Mouse (Mus musculus): ENCODE results near the gene Pitpna. TPM values are rescaled to one million over a fixed set of nuclear protein-coding genes. Genes with fewer than 3 reads are reported as not detected.
"Not testable (repeated sequence)": the region's sequence is repeated elsewhere in the genome, so short reads cannot be mapped to it uniquely, and the experiment has no call there.

Gene Pitpna
- polyA plus RNA-seq, 1 experiment from 2014 or later = 90.2 TPM

DNA sequence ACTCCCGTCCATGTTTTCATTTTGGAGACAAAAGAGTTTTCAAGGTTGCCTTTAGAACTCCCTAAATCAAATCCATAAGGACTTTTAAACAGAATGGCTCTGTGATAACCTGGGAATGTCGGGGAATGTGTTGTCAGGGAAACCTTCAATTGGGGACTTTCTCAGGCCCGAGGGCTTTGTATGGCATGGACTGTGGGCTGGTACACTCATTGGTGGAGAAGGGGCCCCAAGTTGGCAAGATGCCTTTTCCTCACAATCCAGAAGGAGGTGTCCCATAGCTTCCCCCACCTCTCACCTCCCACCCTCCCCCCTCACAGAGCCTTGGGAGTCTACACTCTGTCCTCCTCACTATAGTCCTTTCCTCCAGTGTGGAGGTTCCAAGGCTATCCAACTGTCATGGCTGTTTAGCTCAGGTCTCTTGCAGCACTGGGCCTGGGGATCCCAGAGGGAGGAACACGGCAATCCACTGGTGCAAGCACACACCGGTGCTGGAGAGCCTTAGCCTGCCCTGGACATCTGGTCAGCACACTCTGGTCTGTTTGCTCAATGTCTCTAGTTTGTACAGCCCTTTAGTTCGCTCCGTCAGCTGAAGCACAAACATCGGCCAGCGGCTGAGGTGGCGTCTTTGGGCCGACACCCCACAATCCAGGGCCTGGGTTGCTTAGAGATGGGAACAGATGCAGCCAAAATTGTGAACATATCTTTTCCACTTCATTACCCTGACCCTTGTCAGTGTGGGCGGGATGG, 37.5 kb upstream of the Pitpna start:
- Histone ChIP-seq H3K27me3 (replicated peaks; ENCODE audit: control insufficient read depth, insufficient read depth, low read length) (no peaks in the 10 kb centered on the region), H3K4me3 (replicated peaks; ENCODE audit: low read length) (no peak overlapping the region), H3K4me1 (replicated peaks; ENCODE audit: control insufficient read depth, insufficient read depth, low read length) (peaks cover 19% of the 10 kb centered on the region), H3K4me2 (ENCODE audit: low read length) (no peak overlapping the region), H3K36me3 (ENCODE audit: control insufficient read depth, insufficient read depth) (no peaks in the 10 kb centered on the region; the same call in 1 of the 2 replicates), H3K9ac (replicated peaks; ENCODE audit: low read depth, low read length) (no peak overlapping the region), H3K9me3 (ENCODE audit: control insufficient read depth, low read length) (no peaks in the 10 kb centered on the region), H3K27ac (ENCODE audit: low read length) (no peak overlapping the region)
- no peak for ATAC-seq
- 44% methylated on average over 12 of the region's 12 CpGs for WGBS

DNA sequence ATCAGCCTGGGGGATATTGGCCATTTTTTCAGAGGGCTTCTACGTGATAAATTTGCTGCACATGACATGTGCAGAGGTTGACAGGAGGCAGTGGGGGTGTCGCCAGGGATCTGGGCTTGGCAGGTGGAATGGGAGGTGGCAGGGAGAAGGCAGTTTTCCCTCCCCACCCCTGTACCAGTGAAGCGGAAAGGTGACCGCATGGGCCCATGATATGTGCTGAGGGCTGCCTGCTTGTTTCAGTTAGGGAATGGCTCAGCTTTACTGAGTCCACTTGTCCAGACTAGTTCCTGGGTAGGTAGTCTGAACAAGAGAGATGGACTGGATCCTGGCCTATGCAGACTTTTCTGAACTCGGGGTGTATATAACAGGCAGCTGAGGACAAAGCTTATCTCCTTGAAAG, 36.6 kb upstream of the Pitpna start:
- no peak for ATAC-seq

DNA sequence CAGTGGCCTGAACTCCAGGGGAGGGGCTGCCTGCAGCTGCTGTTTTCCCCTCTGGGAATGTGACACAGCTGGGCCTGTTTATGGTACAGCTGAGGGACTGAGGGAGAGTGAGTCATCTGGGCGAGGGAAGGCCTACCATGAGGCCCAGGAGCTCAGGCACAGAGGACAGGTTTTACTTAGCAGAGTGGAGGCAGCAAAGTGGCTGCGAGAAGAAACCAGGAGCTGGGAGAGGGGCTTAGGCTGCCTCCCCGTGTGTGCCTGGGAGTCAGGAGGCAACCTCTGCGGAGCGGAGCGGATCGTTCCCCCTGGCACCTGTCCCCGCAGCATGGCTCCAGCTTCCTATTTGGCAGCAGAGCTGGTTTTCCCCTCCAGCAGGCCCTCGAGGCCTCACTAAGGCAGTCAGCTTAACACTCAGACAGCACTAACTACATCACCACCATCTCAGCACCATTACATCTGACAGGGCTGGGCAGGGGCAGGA, 35.9 kb upstream of the Pitpna start:
- no peak for ATAC-seq
- 54% methylated on average over 9 of the region's 9 CpGs for WGBS
- H3K9ac ChIP-seq (replicated peaks; ENCODE audit: low read depth, low read length) = peak overlapping the region; percentile 32; the same call in 1 of the 2 replicates
- no peaks in the 10 kb centered on the region for H3K27me3 ChIP-seq (replicated peaks; ENCODE audit: control insufficient read depth, insufficient read depth, low read length)
- H3K4me3 ChIP-seq (replicated peaks; ENCODE audit: low read length) = no peak overlapping the region
- H3K9me3 ChIP-seq (ENCODE audit: control insufficient read depth, low read length) = no peaks in the 10 kb centered on the region
- H3K4me2 ChIP-seq (ENCODE audit: low read length) = no peak overlapping the region
- no peak overlapping the region for H3K27ac ChIP-seq (ENCODE audit: low read length)
- peaks cover 19% of the 10 kb centered on the region for H3K4me1 ChIP-seq (replicated peaks; ENCODE audit: control insufficient read depth, insufficient read depth, low read length)
- H3K36me3 ChIP-seq (ENCODE audit: control insufficient read depth, insufficient read depth) = no peaks in the 10 kb centered on the region

More for the DNA sequence above, 36.6 kb upstream of the Pitpna start:
- peaks cover 19% of the 10 kb centered on the region for H3K4me1 ChIP-seq (replicated peaks; ENCODE audit: control insufficient read depth, insufficient read depth, low read length)
- no peaks in the 10 kb centered on the region for H3K9me3 ChIP-seq (ENCODE audit: control insufficient read depth, low read length)
- H3K27ac ChIP-seq (ENCODE audit: low read length) = no peak overlapping the region
- H3K9ac ChIP-seq (replicated peaks; ENCODE audit: low read depth, low read length) = 0 out of 2 replicates have a peak overlapping the region, but pooled peaks have one; percentile 20
- WGBS = 88% methylated on average over 5 of the region's 5 CpGs
- no peaks in the 10 kb centered on the region for H3K27me3 ChIP-seq (replicated peaks; ENCODE audit: control insufficient read depth, insufficient read depth, low read length)
- H3K4me2 ChIP-seq (ENCODE audit: low read length) = no peak overlapping the region
- H3K36me3 ChIP-seq (ENCODE audit: control insufficient read depth, insufficient read depth) = no peaks in the 10 kb centered on the region
- H3K4me3 ChIP-seq (replicated peaks; ENCODE audit: low read length) = no peak overlapping the region

DNA sequence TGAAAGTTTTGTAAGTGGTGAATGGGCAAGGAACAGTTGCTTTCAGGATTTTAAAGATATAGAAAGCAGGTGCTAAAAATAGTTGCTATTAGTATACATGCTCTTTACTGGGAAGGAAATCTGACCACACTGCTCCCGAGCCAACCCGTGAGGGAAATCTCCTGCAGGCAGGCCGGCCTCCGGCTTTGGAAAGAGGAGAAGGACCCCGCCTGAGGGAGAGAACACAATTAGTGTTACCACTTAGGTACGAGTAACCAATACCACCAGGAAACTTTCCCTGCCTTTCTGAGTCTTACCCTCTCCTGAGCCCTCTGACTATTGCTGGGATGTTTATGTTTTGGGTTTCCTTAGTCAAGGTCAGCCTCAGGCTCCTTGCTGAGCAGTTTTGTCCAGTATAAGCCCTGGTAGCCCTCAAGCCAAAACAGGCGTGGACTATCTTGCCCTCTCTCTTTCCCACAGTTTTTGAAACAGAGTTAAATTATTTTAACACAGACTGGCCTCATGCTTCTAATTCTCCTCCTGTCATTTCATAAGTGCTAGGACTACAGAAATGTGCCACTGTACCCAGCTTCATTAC, 34.9 kb upstream of the Pitpna start:
- H3K27me3 ChIP-seq (replicated peaks; ENCODE audit: control insufficient read depth, insufficient read depth, low read length) = no peaks in the 10 kb centered on the region
- peaks cover 19% of the 10 kb centered on the region for H3K4me1 ChIP-seq (replicated peaks; ENCODE audit: control insufficient read depth, insufficient read depth, low read length)
- no peak overlapping the region for H3K9ac ChIP-seq (replicated peaks; ENCODE audit: low read depth, low read length)
- H3K4me3 ChIP-seq (replicated peaks; ENCODE audit: low read length) = no peak overlapping the region
- no peaks in the 10 kb centered on the region for H3K9me3 ChIP-seq (ENCODE audit: control insufficient read depth, low read length)
- no peaks in the 10 kb centered on the region for H3K36me3 ChIP-seq (ENCODE audit: control insufficient read depth, insufficient read depth)
- WGBS = 50% methylated on average over 7 of the region's 7 CpGs
- no peak for ATAC-seq
- H3K27ac ChIP-seq (ENCODE audit: low read length) = no peak overlapping the region
- H3K4me2 ChIP-seq (ENCODE audit: low read length) = no peak overlapping the region

DNA sequence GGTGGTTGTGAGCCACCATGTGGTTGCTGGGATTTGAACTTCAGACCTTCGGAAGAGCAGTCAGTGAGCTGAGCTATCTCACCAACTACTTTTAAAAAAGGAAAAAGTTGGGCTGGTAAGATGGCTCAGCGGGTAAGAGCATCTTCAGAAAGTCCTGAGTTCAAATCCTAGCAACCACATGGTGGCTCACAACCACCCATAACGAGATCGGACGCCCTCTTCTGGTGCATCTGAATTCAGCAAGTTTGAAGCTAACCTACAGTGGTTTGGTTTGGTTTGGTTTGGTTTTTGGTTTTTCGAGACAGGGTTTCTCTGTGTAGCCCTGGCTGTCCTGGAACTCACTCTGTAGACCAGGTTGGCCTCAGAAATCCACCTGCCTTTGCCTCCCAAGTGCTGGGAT, 31.9 kb upstream of the Pitpna start:
- not testable (repeated sequence) for H3K27me3 ChIP-seq (replicated peaks; ENCODE audit: control insufficient read depth, insufficient read depth, low read length); H3K36me3 ChIP-seq (ENCODE audit: control insufficient read depth, insufficient read depth); H3K4me2 ChIP-seq (ENCODE audit: low read length); H3K9me3 ChIP-seq (ENCODE audit: control insufficient read depth, low read length); H3K27ac ChIP-seq (ENCODE audit: low read length); H3K4me3 ChIP-seq (replicated peaks; ENCODE audit: low read length); H3K9ac ChIP-seq (replicated peaks; ENCODE audit: low read depth, low read length); H3K4me1 ChIP-seq (replicated peaks; ENCODE audit: control insufficient read depth, insufficient read depth, low read length); ATAC-seq
- WGBS = 89% methylated on average over 6 of the region's 6 CpGs

DNA sequence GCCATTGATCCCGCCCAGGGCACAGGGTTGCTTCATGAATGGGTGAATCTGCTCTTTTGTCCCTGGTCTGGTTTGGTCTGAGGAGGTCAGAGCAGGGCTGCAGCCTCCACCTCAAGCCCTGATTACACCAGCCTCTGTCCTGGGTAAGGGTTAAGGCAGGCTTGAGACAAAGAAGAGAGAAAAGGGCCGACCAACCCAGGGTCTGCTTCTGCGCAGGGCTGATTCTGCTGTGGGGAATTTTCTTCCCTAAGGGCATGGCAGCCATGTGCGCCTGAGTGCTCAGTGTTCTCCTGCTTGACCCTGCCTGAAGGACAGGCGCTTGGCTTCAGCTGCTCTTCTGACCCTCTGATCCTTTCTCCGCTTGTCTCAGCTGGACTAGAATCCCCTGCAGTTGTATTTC, 30.8 kb upstream of the Pitpna start:
- 87% methylated on average over 6 of the region's 6 CpGs for WGBS
- ATAC-seq = no peak
- Histone ChIP-seq H3K4me2 (ENCODE audit: low read length) (no peak overlapping the region), H3K9ac (replicated peaks; ENCODE audit: low read depth, low read length) (no peak overlapping the region), H3K27ac (ENCODE audit: low read length) (no peak overlapping the region), H3K36me3 (ENCODE audit: control insufficient read depth, insufficient read depth) (no peaks in the 10 kb centered on the region), H3K4me3 (replicated peaks; ENCODE audit: low read length) (no peak overlapping the region), H3K4me1 (replicated peaks; ENCODE audit: control insufficient read depth, insufficient read depth, low read length) (peaks cover 2% of the 10 kb centered on the region), H3K27me3 (replicated peaks; ENCODE audit: control insufficient read depth, insufficient read depth, low read length) (no peaks in the 10 kb centered on the region), H3K9me3 (ENCODE audit: control insufficient read depth, low read length) (no peaks in the 10 kb centered on the region)

DNA sequence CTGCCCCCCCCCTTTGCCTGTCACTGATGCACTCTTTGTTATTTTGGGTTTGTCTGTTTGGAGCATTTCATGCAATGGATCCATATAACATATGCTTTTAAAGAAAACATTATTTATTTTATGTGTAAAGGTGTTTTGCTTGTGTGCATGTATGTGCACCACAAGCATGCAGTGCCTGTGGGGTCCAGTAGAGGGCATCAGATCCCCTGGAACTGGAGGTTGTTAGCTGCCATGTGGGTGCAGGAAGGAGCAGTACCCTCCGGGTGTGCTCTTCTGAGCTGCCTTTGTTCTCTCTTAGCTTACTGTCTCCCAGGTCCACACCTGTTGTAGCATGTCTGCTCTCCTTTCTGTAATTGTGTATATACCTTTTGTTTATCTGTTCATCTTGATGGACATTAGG, 29.8 kb upstream of the Pitpna start:
- no peaks in the 10 kb centered on the region for H3K9me3 ChIP-seq (ENCODE audit: control insufficient read depth, low read length)
- no peak overlapping the region for H3K27ac ChIP-seq (ENCODE audit: low read length)
- no peaks in the 10 kb centered on the region for H3K4me1 ChIP-seq (replicated peaks; ENCODE audit: control insufficient read depth, insufficient read depth, low read length)
- H3K9ac ChIP-seq (replicated peaks; ENCODE audit: low read depth, low read length) = no peak overlapping the region
- no peak for ATAC-seq
- no peak overlapping the region for H3K4me2 ChIP-seq (ENCODE audit: low read length)
- H3K27me3 ChIP-seq (replicated peaks; ENCODE audit: control insufficient read depth, insufficient read depth, low read length) = no peaks in the 10 kb centered on the region
- H3K4me3 ChIP-seq (replicated peaks; ENCODE audit: low read length) = no peak overlapping the region
- peaks cover 3% of the 10 kb centered on the region; the same call in 1 of the 2 replicates for H3K36me3 ChIP-seq (ENCODE audit: control insufficient read depth, insufficient read depth)
- WGBS = 100% methylated on average over 1 of the region's 1 CpGs

DNA sequence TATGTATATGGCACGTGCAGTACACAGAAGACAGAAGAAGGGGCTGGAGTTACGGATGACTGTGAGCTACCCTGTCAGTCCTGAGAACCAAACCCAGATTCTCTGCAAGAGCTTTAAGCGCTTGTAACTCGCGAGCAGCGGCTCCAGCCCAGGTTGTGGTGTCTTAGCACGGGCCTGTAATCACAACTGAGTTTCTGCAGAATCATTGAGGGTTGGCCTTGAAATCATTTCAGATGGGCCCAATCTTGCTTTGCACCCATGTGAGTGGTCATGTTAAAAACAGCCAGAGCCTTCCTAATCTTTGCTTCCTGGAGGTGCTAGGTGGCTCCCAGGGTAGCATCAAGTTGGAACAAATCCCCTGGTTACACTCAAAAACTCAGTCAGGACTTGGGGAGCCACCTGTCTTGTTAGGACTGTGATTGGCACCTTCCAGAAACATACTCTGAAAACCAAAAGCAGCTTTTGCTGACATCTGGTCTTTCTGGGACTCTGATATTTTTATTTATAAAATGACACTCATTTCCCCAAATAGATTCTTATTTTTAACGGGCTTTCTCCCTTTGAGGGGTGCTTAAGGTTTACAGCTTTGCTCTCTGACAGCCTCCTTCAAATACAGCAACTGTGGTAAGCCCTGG, 27.9 kb upstream of the Pitpna start:
- Histone ChIP-seq H3K4me2 (ENCODE audit: low read length) (no peak overlapping the region), H3K27me3 (replicated peaks; ENCODE audit: control insufficient read depth, insufficient read depth, low read length) (no peaks in the 10 kb centered on the region), H3K27ac (ENCODE audit: low read length) (no peak overlapping the region; the same call in 1 of the 2 replicates), H3K9me3 (ENCODE audit: control insufficient read depth, low read length) (no peaks in the 10 kb centered on the region), H3K36me3 (ENCODE audit: control insufficient read depth, insufficient read depth) (peaks cover 3% of the 10 kb centered on the region; the same call in 1 of the 2 replicates), H3K4me1 (replicated peaks; ENCODE audit: control insufficient read depth, insufficient read depth, low read length) (no peaks in the 10 kb centered on the region), H3K4me3 (replicated peaks; ENCODE audit: low read length) (no peak overlapping the region), H3K9ac (replicated peaks; ENCODE audit: low read depth, low read length) (no peak overlapping the region)
- 86% methylated on average over 8 of the region's 8 CpGs for WGBS
- ATAC-seq = no peak

Measured in forebrain, embryonic 16.5 days (tissue).